Mouse (Mus musculus) CD4-positive helper T cell, adult 2 months (primary cell): ENCODE data around the gene 4930564D02Rik.
A peak's percentile ranks its signal among the peaks of the same experiment; 100 is the strongest.

Experiments used
- DNase-seq: peaks from one replicate; pipeline ENCODE4 v3.0.0-alpha.2; 2012; ENCODE audit warnings: low read depth, missing footprints, low spot score

4930564D02Rik gene

DNA sequence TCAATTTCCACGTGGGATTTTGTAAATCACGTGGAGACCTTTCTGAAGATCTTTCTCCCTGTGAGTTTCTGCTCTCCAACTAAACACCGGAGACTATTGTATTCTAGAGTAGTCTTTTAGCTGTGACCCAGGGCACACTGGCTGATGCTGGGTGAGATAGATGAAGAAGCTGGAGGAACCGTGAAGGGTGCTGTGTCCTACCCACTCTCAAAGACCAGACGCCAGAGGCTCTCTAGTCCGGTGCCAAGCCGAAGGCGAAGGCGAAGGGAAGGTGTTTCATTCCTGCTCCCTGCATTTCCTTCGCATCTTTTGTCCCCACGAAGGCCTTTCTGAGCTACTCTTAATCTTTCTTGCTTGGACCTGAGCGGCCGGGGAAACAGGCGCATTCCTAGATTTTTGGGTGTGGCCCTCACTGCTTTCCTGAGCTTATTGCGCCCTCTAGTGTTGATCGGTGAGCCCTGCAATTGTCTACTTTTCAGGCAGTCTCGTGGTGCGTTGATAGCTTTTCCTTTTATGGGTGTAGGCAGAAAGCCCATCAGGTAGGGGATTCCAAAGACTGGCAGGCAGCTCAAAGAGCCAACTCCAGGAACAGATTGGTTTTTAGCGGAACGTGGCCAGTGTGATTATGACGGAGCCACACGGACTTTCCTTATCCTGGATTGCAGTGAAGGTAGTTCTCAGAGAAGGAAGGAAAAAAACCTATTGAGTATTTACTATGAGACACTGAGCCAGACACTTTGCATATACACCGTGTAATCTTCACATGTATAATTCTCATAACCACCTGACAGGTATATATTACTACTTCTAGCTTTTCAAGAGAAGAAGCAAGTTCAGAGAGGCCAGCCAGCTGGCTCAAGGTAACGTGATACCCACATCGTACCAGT lies 7.8 kb upstream of the 4930564D02Rik start:
- DNase-seq = peak; percentile 52

DNA sequence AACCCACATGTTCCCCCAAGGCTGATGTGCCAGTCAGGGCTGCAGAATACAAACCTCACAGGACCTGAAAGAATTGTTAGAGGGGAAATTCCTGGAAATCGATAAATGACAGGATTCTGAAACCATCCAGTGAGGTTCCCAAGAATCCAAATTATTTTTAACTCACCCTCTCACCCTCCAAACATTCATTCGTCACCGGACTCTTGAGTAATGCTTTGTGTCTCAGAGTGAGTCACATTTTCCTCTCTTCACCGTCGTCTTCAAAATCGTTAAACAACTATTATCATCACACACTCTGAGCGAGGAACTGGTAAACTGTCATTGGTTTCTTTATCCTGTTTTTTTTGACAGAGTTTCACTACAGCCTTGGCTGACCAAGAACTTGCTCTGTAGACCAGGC lies 6.7 kb upstream of the 4930564D02Rik start:
- no peak for DNase-seq

DNA sequence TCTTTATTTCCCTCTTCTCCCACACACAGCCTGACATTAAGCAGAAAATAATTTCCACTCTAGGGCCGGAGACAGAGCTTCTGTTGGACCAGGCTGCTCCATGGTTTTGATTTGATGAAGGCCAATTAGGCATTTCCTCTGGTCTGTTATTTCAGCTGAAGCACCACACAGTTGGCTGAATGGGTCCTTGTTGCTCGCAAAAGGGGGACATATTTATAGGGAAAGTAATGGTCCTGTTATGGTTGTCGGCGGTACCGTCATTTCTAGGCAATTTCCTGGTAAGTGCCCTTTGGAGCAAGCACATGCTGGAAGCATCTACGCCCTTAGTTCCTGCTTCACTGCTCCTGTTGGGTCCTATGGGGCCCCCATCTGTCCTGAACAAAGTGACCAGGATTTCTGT lies 5.7 kb upstream of the 4930564D02Rik start:
- no peak for DNase-seq

DNA sequence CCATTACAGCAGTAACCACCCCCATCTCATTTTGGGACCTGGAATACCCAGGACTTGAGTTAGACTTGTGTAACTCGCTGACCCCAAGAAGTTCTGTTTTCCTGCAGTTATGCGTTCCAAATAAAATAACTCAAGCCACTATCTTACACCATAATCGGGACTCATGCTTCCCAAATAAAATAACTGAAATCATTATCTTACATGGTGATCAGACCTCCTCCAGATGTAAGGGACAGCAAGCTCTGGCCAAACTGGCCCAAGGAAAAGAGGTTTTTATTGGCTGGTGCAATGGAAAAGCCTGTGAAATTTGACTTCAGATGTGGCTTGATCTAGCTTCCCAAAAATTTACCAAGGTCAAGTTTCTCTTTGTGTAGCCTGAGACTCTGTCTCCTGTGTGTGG lies 5.1 kb upstream of the 4930564D02Rik start:
- DNase-seq = no peak

DNA sequence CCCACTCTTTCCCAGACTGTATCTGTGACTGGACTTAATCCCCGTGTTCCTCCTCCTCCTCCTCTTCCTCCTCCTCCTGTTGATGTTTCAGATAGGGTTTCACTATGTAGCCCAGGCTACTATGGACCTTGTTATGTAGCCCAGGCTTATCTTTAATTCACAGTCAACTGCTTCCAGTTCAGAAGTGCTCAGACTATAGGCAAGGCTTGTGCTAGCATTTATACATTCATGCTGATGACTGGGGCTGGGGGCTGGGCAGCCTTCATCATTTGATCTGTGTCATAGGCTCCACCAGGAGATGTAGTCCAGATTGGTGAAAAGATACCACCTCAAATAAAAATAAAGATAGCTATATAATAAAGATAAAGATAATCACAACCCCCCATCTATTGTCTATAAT lies 4.7 kb upstream of the 4930564D02Rik start:
- no peak for DNase-seq

DNA sequence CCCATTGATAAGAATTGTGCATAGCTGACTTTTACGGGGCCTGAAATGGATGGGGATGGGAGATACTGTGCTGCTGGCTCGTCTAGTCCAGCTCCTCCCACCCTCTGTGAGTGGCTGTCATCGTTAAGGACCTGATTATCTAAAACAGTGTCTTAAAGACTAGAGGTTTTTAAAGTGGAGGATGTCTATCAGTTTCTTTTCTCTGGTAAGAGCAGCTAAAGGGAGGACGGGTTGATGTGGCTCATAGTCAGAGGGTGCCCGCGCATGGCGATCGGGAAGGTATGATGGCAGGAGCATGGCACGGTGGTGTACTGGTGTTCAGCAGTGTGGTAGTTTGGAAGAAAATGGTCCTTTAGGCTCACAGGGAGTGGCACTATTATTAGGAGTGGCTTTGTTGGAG lies 4.0 kb upstream of the 4930564D02Rik start:
- no peak for DNase-seq

DNA sequence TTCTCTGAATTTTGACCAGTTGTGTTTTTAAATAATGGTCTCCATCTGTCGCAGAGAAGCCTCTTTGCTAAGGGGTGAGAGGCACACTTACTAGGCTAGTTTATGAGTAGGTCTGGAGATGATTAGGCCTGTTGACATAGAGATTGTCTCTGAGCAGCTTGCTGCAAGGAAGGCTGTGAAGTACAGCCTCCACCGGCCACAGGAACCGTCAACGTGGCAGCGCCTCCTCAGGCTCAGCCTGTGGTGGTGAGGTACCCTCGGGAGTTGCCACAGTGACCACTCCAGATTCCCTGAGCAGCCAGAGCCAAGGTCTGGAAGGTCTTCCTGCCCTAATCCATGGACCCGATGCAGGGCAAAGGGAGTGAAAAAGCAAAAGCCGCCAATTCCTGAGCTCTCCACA lies 3.9 kb downstream of the 4930564D02Rik start:
- no peak for DNase-seq

DNA sequence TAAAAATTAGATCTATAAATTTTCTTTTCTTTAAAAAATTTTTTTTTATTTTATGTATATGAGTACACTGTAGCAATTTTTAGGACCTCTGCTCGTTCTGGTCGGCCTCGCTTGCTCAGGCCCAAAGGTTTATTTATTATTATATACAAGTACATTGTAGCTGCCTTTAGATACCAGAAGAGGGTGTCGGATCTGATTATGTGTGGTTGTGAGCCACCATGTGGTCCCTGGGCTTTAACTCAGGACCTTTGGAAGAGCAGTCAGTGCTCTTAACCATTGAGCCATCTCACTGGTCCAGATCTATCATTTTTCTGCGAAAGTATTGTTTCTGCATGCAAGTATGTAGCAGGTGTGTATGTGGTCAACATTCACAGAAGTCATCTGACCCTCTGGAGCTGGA lies 4.6 kb downstream of the 4930564D02Rik start:
- DNase-seq = no peak

DNA sequence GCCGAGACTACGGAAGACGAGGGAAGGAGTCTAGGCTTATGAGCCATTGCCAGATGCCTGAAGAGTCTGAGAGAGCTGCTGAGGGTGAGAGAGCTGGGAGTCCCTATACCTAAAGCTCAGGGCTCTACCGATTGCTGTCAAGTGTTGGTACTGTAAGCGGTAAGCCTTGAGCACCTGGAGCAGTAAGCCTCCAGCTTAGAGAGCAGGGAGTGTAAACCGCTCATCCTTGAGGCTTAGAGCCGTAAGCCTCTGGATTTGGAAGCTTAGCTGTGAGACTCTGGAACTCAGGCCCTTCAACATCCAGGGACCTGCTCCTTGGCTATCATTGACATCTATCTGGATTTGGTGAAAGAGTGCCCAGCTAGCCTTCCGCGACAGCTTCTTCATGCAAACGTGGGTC lies 5.9 kb downstream of the 4930564D02Rik start:
- no peak for DNase-seq

DNA sequence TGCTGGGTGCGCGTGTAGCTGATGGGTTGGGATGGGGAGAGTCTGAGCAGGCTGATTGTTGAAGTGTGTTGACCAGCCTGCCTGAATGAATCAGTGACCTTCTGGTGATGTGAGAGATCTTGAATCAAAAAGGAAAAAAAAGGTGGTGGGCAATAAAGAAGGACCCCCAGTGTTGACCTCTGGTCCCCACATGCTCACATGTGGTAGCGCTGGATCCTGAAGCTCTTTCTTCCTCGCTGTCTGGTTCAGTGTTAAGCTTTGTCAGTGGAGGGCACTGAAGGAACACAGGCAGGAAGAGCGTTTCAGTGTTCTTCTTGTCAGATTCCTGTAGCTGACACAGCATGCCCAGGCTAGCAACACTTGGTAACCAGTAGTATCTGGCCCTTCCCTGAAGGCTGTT lies 9.2 kb downstream of the 4930564D02Rik start:
- no peak for DNase-seq

DNA sequence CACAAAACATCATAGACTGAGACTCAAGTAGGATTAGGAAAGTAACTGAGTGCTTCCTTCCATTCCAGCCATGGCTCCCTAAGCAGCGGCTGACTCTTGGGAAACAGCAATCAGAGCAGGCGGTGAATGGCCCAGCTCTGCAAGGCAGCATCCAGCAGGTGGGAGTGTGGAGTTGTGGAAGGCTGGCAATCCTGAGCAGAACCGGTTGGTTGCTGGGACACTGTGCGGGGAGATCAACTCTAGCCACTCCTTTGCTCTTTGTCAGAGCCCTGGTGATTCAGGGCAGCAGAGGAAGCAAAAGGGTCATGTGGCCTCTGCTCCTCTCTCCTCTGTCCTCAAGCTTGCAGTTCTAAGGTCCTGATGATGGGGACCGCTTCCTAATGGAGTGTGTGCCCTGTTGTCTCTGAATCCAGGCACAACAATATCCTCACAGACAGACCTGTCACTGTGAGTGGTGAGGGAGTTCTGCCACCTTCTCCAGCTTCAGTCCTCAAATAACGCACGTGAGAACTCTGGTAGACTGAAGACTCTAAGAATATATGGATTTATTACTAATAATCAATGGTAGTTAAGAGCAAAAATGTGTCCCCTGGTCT lies 11.7 kb downstream of the 4930564D02Rik start:
- no peak for DNase-seq

DNA sequence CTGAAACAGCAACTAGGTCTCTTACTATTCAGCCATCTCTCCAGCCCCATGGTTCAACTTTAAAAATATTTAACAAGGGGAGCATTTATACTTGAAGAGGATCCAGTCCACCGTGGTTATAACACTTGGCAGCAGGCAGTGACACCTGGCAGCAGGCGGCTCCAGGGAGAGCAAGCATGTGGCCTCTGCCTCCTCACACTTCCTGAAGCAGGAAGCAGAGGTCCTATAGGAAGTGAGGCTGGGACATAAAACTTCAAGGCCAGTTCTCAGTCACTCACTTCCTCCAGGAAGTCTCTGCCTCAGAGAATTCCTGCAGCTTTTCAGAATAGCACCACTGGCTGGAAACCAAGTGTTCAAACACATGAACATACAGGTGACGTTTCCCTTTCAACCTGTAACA lies 20.7 kb downstream of the 4930564D02Rik start:
- no peak for DNase-seq

DNA sequence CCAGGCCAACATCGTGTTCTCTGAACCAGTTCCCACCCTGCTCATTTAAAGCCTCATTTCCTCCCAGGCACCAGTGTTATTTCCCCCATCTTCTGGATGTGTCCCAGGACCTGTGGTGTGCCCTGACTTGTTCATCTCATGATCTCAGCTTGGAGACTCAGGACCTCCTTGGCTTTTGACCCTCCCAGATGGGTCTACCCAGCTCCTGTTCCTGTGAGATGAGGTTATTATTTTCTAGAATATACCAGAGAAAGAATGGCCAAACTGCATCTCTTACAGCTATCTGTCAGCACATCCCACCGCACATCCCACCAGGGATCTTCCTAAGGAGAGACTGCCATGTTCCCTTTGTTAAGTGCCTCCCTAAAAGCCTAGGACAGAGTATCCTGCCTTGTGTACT lies 22.0 kb downstream of the 4930564D02Rik start:
- no peak for DNase-seq

DNA sequence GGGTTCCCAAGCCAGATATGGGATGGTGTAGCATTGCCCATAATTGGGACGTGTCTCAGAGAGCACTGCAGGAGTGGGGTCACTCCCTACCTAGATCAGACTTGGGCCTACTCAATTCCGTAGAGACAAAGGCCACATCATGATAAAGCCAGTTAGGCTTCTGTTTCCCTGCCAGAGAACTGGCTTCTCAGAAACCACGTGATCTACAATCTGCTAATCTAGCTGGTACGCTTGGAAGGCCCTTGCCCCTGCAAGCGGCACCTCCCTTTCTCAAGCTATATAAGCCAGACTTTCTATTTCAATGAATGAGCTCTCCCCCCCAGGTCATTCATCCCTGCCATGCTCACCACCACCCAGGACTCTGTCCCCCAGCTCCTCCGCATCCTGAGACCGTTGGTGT lies 23.5 kb downstream of the 4930564D02Rik start:
- DNase-seq = no peak

DNA sequence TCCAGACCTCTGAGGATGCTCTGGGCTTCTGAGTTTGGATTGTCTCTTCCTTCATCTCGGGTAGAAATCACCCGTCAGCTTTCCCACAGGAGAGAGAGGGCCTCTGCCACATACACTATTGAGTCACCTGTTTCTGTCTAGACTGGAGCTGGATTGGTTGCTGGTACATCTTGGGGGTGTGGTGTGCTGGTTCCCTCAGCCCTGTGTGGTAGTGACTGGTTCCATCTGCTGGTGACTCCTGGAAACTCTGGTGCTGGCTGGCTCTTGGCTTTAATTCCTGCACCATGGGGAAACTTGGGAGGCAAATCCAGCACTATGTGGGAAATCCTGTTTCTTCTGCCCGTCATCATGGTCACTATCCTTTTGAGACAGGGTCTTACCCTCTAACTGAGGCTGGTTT lies 24.3 kb downstream of the 4930564D02Rik start:
- DNase-seq = no peak

DNA sequence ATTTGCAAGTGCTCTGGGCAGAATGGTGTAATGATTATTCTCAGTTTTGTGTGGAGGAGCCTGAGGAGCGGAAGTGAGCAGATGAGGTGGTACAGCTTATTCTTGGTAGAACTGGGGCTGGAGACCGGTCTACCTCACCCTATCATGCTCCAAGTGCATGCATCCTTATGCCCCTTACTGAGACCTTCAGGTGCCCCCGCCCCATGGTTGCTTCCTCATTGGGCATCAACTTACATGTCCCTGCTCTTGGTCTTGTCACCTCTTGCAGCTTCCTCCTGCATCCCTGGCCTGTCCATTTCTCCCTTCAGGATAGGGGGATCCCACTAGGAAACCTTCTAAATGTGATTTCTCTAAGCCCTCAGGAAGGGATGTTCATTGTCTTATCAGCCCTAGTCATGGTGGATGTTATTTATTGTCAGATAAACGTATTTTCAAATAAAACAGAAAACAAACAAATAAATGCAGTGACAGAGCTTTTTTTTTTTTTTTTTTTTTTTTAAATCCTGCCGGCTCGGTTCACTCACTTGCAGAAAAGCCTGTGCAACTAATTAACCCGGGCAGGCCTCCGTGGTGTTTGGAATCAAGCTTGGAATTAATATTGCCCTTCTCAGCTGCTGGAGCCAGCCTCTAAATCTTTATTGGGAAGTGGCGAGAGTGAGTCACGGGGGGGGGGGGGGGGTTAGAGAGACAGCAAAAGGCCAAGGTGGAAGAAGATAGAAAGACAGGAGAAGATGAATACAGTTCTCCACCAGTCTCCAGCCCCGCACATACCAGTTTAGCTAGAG lies 26.3 kb downstream of the 4930564D02Rik start:
- no peak for DNase-seq

DNA sequence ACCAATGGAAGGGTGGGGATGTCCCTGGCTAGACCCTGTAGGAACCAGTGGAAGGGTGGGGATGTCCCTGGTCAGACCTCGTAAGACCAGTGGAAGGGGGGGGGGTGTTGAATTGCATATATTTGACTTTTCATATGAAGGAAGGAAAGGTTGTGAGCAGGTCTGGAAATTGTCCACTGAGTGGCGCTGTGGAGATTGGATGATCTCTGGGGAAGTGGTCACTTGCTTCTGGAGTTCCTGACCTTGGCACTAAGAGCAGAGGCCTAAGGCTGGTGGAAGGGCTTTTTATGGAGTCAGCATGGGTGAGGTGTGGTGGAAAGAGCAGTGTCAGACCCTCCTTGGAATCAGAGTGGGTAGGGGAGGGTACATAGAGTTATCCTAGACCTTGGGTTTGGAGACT lies 27.8 kb downstream of the 4930564D02Rik start:
- DNase-seq = no peak

DNA sequence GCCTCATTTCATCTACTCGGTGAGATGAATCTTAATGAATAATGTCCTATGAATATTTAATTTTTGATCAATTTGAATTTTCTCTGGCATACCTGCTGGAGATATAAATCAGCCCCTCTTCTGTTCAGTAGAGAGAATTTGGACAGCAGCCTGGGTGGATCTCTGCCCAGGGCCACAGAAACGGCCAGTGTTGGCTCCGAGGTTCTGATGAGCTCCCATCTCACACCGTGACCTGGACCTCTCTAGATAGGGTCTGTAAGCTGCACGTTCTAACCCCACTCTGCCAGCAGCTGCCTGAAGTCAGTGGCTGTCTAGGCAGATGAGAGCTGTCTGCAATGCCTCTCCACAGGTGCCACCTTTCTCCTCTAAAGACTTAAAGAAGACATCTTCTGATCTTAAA lies 28.4 kb downstream of the 4930564D02Rik start:
- no peak for DNase-seq

DNA sequence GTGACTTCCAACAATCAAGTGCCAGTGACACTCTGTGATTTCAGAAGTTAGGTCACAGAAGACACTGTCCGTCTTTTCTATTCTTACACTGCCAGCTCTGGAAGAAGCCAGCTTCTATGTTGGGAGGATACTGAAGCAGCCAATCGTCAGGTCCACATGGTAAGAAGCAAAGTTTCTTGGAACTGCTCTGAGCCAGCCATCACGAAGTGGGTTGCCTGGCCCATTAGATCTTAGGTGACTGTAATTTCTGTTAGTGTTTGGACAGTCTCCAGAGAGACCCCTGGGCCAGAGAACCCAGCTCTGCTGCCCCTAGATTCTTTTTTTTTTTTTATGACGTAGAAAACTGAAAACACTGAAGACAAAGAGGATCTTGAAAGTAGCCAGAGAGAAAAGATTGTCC lies 30.9 kb downstream of the 4930564D02Rik start:
- no peak for DNase-seq

DNA sequence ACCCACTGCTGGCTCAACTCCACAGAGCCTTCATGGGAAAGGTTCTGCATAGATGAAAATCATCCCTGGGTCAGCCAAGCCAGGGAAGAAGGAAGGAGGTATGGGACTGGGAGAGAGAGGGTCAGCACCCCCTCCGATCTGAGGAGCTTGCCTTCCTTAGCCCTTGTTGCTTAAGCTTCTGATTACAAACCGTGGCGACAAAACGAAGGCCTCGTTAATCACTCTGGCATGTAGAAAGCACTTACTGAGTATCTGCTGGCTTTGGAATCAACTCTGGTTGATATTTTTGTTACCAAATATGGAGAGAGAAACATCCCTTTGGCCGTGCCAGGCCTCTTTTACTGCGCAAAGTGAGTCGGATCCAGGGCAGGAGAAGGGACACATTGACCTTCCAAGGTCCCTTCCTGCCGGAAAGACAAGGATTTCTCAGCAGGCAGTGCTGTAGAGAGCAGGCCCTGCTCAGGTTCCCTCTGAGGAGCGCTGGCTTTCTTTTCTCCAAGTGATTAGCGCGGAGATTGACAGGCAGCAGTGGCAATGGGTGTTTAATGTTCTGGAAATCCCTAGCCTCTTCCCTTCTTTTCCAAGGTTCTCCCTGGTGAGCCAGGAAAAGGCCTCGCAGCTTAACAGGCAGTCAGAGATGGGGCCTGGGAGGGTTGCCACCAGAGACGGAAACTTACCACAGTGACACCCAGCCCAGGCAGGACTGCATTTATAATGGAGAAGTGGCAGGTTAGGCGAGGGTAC lies 33.1 kb downstream of the 4930564D02Rik start:
- DNase-seq = no peak

DNA sequence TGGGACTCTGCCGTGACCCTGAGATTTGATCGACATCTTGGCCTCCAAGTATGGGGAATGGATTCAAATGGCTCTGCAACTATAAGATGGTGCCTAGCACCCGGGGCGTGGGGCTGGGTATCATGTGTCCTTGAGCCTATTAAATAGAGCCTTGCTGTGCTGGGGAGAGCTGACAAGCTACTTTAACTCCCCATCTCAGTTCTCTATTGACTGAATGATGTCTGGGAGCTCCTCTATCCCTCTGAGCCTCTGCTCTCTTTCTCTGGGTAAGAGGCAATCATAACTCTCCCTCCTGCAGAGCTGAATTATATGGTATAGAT lies 33.6 kb downstream of the 4930564D02Rik start:
- no peak for DNase-seq

DNA sequence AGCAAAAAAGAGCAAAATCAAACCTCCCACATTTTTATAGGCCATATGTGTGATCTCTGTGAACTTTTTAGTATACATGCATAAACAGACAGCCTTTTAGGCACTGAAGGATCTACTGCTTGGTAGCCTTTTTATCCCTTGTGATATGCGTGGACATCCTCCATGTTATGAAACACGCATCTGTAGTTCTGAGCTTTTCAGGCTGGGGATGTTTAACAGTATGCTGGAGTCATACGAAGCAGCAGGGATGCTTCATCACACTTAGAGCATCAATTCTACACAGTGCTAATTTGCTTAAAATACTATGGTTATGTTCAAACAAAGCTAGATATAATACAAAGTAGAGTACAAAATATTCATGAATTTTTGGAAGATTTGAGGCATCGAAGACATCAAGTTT lies 39.2 kb downstream of the 4930564D02Rik start:
- DNase-seq = no peak
